Mouse (Mus musculus) ES-Bruce4 (cell line): ENCODE results near the gene Nipal3.

Experiments
- CTCF ChIP-seq: IDR thresholded peaks from one replicate; pipeline ENCODE4 v1.8.1; 2011; ENCODE audit warnings: low read depth, low read length
- POLR2A ChIP-seq: IDR thresholded peaks from one replicate; pipeline ENCODE4 v1.8.1; 2011; ENCODE audit warnings: low read length; ENCODE audit not compliant: insufficient read depth

- TF ChIP-seq CTCF, result no peak
- no peak for TF ChIP-seq POLR2A
Measured at GRCm38 (mm10) chr4:135520421-135520820, 25.6 kb upstream of the Nipal3 start.
